ENCODE assay signal across 8 mouse cellular contexts in the genomic region with DNA sequence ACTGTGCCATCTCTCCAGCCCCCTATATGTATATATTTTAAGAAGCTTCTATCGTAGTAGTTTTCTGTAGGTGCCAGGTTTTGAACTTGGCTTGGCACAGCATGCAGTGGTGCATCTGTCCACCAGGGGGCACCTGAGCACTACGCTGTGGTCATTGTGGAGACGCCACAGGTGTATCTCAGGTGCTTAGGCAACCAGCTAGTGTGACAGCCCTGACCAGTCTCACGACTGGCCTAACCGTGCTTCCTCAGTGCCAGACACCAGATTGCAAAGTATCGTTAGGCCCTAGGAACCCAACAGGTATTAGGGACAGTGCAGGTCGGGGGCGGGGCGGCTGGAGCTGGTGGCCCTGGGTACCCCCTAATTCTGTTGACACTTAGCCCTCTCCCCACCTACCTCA. TPM values are rescaled to one million over a fixed set of nuclear protein-coding genes. Genes with fewer than 3 reads are reported as not detected.
A peak's percentile ranks its signal among the peaks of the same experiment; 100 is the strongest.
DNase-seq lines count a peak whose midpoint lies in the region; ATAC-seq lines count a peak whose summit lies in the region.

No protein-coding gene starts in this region.

- ATAC-seq in midbrain, embryonic 11.5 days (ENCODE audit: low FRiP score), result 0 out of 2 replicates have a peak, but pooled peaks have one; percentile 6
- no peak for ATAC-seq in midbrain, embryonic 13.5 days
- no peak for ATAC-seq in erythroblast, adult 5-6 weeks (replicated peaks; ENCODE audit: low FRiP score, poor library complexity, severe bottlenecking)

- intact Hi-C loops in left cerebral cortex, postnatal 36 days (cut with DNase I), result loop anchor here (5.0 kb wide), 1 partner anchor 356 kb away; no protein-coding TSS in a partner anchor

- H3K36me3 ChIP-seq in midbrain, embryonic 11.5 days (ENCODE audit: control insufficient read depth, insufficient read depth, low read length), result no peaks in the 10 kb centered on the region
- H3K36me3 ChIP-seq in midbrain, embryonic 13.5 days, result no peaks in the 10 kb centered on the region

- no peak overlapping the region for H3K4me3 ChIP-seq in midbrain, embryonic 11.5 days (ENCODE audit: low read depth, low read length)
- H3K4me3 ChIP-seq in midbrain, embryonic 13.5 days (replicated peaks), result no peak overlapping the region

- 74% methylated on average over 9 of the region's 9 CpGs for WGBS in midbrain, embryonic 11.5 days
- 83% methylated on average over 9 of the region's 9 CpGs for WGBS in midbrain, embryonic 13.5 days

- H3K9ac ChIP-seq in midbrain, embryonic 11.5 days (ENCODE audit: low read length), result no peak overlapping the region
- H3K9ac ChIP-seq in midbrain, embryonic 13.5 days (replicated peaks), result no peak overlapping the region

- H3K27me3 ChIP-seq in midbrain, embryonic 11.5 days (ENCODE audit: control insufficient read depth, insufficient read depth, low read length), result no peaks in the 10 kb centered on the region
- no peaks in the 10 kb centered on the region for H3K27me3 ChIP-seq in midbrain, embryonic 13.5 days

- no peaks in the 10 kb centered on the region for H3K9me3 ChIP-seq in midbrain, embryonic 11.5 days (ENCODE audit: control insufficient read depth, low read length)
- H3K9me3 ChIP-seq in midbrain, embryonic 13.5 days, result no peaks in the 10 kb centered on the region

- DNase-seq in cerebellum, adult 11-12 months, result peak; percentile 19
- no peak for DNase-seq in cerebellum, adult 9-11 months
- peak; percentile 84 for DNase-seq in midbrain, embryonic 11.5 days (ENCODE audit: low spot score, missing footprints)
- peak; percentile 51 for DNase-seq in kidney, adult 9 months
- peak; percentile 64 to 80 for DNase-seq in spleen, adult 18-20 months
- no peak for DNase-seq in left cerebral cortex, postnatal 36 days (ENCODE audit: low spot score in 2 of 2)

- H3K4me1 ChIP-seq in midbrain, embryonic 11.5 days (ENCODE audit: control insufficient read depth, insufficient read depth, low read length), result no peaks in the 10 kb centered on the region
- H3K4me1 ChIP-seq in midbrain, embryonic 13.5 days (replicated peaks), result no peaks in the 10 kb centered on the region

- H3K4me2 ChIP-seq in midbrain, embryonic 11.5 days, result no peak overlapping the region
- no peak overlapping the region for H3K4me2 ChIP-seq in midbrain, embryonic 13.5 days (replicated peaks)

- H3K27ac ChIP-seq in midbrain, embryonic 11.5 days (ENCODE audit: low read depth, low read length), result no peak overlapping the region
- no peak overlapping the region for H3K27ac ChIP-seq in midbrain, embryonic 13.5 days

RNA-seq across cellular contexts. Expression of gene Tmem121, which starts 35.6 kb away (rescaled TPM):
- polyA plus RNA-seq in midbrain, embryonic 11.5 days (2014; fragmentation: Nextera tagmentation; extraction: Ambion mirVana), result 11.5 and 13.1 TPM in 2 replicates
- polyA plus RNA-seq in midbrain, embryonic 13.5 days (2015; fragmentation: Nextera tagmentation; extraction: Ambion mirVana), result 24.7 and 30.2 TPM in 2 replicates
- total RNA-seq in erythroblast, adult 5-6 weeks (2015; ENCODE audit: low replicate concordance), result not detected in 2 replicates
- total RNA-seq in erythroblast, adult 5-6 weeks (2017; ENCODE audit: low replicate concordance), result 1.0 TPM in 1 of 2 replicates, not detected in the other
- 10 to 100 TPM; 24.9 to 31.1 TPM for total RNA-seq in left cerebral cortex, postnatal 36 days (2021)

Comparison
In these comparisons a context has a peak if more than half of its experiments do, and no peak if none do; other contexts are left out.
1. DNase-seq: peak in cerebellum, adult 11-12 months (single experiment), midbrain, embryonic 11.5 days (single experiment), kidney, adult 9 months (single experiment) and spleen, adult 18-20 months (2 of 2); none in cerebellum, adult 9-11 months (single experiment) and left cerebral cortex, postnatal 36 days (0 of 2).
2. RNA of gene Tmem121, which starts 35.6 kb away (total RNA-seq): 24.9 to 31.1 TPM in left cerebral cortex, postnatal 36 days; 1.0 TPM in erythroblast, adult 5-6 weeks; every median in the first group is over 10 times any median in the second.